Mouse (Mus musculus): ENCODE measurements around the gene Cdca7. TPM values are rescaled to one million over a fixed set of nuclear protein-coding genes. Genes with fewer than 3 reads are reported as not detected.
A peak's percentile ranks its signal among the peaks of the same experiment; 100 is the strongest.

The Cdca7 gene
- polyA plus RNA-seq (2015; fragmentation: Nextera tagmentation; extraction: Ambion mirVana) = 73.6 and 88.7 TPM in 2 replicates

DNA sequence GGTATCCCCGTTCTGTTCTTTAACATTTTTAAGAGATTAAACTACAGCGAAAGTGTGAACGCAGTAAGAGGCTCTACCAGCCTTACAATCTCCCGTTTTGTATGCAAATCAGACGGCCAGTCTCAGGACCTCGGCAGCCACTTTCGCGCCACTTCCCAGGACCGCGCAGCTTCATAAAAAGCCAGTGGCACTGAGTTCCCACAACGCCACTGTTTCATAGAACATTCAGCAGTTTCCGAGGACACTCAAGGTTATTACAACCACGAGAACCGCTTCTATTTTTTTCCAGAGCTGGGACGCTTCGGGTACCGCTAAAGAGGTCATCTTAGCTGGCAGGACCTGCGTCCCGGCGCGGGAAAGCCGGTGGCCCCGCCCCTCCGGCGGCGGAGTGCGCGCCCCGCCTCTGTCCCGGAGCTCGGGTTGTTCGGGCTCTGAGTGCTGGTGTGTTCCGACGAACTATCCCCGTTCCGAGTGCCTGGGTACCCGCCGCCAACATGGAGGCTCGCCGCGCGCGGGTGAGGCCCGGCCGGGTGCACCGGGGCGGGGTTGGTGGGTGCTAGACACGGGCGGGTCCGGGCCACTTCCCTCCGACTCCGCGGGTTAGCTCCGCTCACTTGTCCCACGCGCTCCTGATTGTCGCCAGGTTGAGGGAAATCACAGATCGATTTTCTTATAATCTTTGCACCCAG, at the start of gene Cdca7:
Gene Cdca7, plus strand, starts transcription at position 363 of the 689 bp plus-strand sequence.
- Histone ChIP-seq H3K27ac (peak within 1 kb of the TSS; percentile 82), H3K36me3 (ENCODE audit: insufficient read depth, low read length) (0 out of 2 replicates have a peak, but pooled peaks cover 4% of the 10 kb centered on the region), H3K4me3 (replicated peaks; ENCODE audit: low read depth, low read length) (peak within 1 kb of the TSS; percentile 83), H3K4me2 (ENCODE audit: low read length) (peak within 1 kb of the TSS; percentile 91), H3K9me3 (replicated peaks; ENCODE audit: low read length) (no peaks in the 10 kb centered on the region), H3K27me3 (ENCODE audit: insufficient read depth, low read length) (no peaks in the 10 kb centered on the region), H3K9ac (ENCODE audit: low read depth, low read length) (peak within 1 kb of the TSS; percentile 79), H3K4me1 (replicated peaks; ENCODE audit: insufficient read depth, low read length) (peaks cover 13% of the 10 kb centered on the region; the same call in 1 of the 2 replicates)
- DNase-seq (ENCODE audit: low spot score) (peak; percentile 88), ATAC-seq (replicated peaks; ENCODE audit: low FRiP score, low read depth) (peak; percentile 80)
- no peak for TF ChIP-seq CTCF (IDR thresholded peaks at IDR 0.05; ENCODE audit: low read depth)
- under 1% methylated on average over 48 of the region's 58 CpGs for WGBS

DNA sequence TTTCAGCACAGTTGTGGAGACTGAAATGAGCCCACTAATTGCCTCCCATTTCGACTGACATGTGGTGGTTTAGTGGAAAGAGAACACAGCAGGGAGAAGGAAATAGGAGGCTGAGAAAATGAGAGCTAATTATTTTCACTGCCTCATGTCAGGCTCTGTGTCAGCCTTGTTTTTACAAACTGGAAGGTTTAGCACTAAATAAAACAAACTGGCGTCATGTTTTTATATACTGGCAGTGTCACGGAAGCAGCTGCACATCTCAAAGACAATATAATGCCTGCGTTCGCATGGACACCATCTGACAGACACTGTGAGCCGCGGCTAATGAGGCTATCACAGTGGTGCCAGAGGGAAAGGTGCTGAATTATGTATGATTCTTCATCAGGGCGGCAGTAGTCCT, 49.2 kb upstream of the Cdca7 start:
- Histone ChIP-seq H3K9me3 (replicated peaks; ENCODE audit: low read length) (no peaks in the 10 kb centered on the region), H3K9ac (ENCODE audit: low read depth, low read length) (no peak overlapping the region), H3K27me3 (ENCODE audit: insufficient read depth, low read length) (no peaks in the 10 kb centered on the region), H3K36me3 (ENCODE audit: insufficient read depth, low read length) (no peaks in the 10 kb centered on the region), H3K27ac (no peak overlapping the region), H3K4me3 (replicated peaks; ENCODE audit: low read depth, low read length) (no peak overlapping the region), H3K4me1 (replicated peaks; ENCODE audit: insufficient read depth, low read length) (no peaks in the 10 kb centered on the region), H3K4me2 (ENCODE audit: low read length) (no peak overlapping the region)
- ATAC-seq (replicated peaks; ENCODE audit: low FRiP score, low read depth) (no peak), DNase-seq (ENCODE audit: low spot score) (peak; percentile 20)
- 29% methylated on average over 8 of the region's 8 CpGs for WGBS
- no peak for TF ChIP-seq CTCF (IDR thresholded peaks at IDR 0.05; ENCODE audit: low read depth)

DNA sequence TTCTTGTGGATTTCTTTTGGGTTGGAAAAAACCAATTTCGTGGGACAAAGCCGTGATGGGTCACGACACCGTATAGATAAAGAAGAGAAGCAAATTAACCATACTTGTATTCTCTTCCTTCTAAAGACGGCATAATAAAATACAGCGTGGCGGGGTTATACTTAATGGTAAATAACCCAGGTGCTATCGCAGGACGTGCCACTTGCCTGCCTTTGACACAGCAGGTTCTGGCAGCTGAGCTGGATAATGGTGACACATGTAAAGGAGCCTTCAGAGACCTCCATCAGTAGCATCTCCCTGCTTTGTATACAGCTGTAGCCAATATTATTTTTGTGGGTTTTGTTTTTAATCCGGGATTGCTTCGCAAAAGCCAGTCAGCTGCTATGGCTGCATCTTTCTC, 48.7 kb upstream of the Cdca7 start:
- TF ChIP-seq CTCF (IDR thresholded peaks at IDR 0.05; ENCODE audit: low read depth) = no peak
- Histone ChIP-seq H3K9ac (ENCODE audit: low read depth, low read length) (no peak overlapping the region), H3K4me2 (ENCODE audit: low read length) (no peak overlapping the region), H3K9me3 (replicated peaks; ENCODE audit: low read length) (no peaks in the 10 kb centered on the region), H3K36me3 (ENCODE audit: insufficient read depth, low read length) (no peaks in the 10 kb centered on the region), H3K4me1 (replicated peaks; ENCODE audit: insufficient read depth, low read length) (no peaks in the 10 kb centered on the region), H3K27me3 (ENCODE audit: insufficient read depth, low read length) (no peaks in the 10 kb centered on the region), H3K27ac (no peak overlapping the region), H3K4me3 (replicated peaks; ENCODE audit: low read depth, low read length) (no peak overlapping the region)
- ATAC-seq (replicated peaks; ENCODE audit: low FRiP score, low read depth) (no peak), DNase-seq (ENCODE audit: low spot score) (no peak)
- 77% methylated on average over 11 of the region's 11 CpGs for WGBS

DNA sequence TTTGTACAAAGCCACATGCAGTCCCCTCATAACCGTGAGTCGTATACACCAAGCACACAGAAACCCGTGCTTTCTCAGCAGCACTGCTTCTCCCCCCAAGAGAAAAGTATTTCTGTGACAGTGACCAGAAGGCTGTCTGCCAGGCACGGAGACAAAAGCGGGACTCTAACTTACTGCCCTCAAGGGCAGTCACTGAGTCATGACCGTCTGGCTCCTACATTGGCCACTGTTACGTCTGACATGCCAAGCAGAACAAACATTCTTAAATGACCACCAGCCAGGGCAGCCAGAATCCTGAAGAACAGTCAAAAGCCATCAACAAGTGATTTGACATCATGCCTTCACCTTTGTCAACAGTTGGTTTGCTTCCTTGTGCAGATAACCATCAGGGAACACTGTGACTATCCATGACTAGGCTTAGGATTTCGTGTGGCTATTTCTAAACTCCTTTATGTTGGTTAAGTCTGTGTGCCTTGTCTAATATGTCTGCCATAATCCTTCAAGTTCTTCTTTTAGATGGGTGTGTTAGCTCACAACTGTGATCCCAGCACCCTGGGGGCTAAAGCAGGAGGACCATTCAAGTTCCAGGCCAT, 36.9 kb upstream of the Cdca7 start:
- Histone ChIP-seq H3K9ac (ENCODE audit: low read depth, low read length) (no peak overlapping the region), H3K27ac (no peak overlapping the region), H3K9me3 (replicated peaks; ENCODE audit: low read length) (no peaks in the 10 kb centered on the region), H3K4me2 (ENCODE audit: low read length) (no peak overlapping the region), H3K4me3 (replicated peaks; ENCODE audit: low read depth, low read length) (no peak overlapping the region), H3K27me3 (ENCODE audit: insufficient read depth, low read length) (no peaks in the 10 kb centered on the region), H3K36me3 (ENCODE audit: insufficient read depth, low read length) (0 out of 2 replicates have a peak, but pooled peaks cover 2% of the 10 kb centered on the region), H3K4me1 (replicated peaks; ENCODE audit: insufficient read depth, low read length) (no peaks in the 10 kb centered on the region)
- TF ChIP-seq CTCF (IDR thresholded peaks at IDR 0.05; ENCODE audit: low read depth) = no peak
- ATAC-seq (replicated peaks; ENCODE audit: low FRiP score, low read depth) = no peak
- DNase-seq (ENCODE audit: low spot score) = peak; percentile 37
- WGBS = 39% methylated on average over 8 of the region's 8 CpGs

DNA sequence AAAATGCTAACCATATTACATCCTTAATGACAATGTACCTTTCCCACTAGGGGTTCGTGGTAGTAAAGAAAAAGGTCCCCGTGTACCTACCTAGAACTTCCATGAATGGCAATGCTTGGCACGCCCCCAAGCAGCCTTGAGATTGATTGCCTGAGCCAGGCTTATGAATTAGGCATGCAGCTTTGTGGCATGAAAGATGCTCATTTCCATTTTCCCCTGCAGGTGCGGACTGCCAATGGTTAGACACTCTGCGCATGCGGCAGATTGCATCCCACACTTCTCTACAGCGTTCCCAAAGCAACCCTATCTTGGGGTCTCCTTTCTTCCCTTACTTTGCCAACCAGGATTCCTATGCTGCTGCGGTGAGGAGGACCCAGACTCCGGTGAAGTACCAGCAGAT, 34.9 kb upstream of the Cdca7 start:
- WGBS = 85% methylated on average over 9 of the region's 9 CpGs
- Histone ChIP-seq H3K27ac (no peak overlapping the region), H3K4me3 (replicated peaks; ENCODE audit: low read depth, low read length) (no peak overlapping the region), H3K9me3 (replicated peaks; ENCODE audit: low read length) (no peaks in the 10 kb centered on the region), H3K4me2 (ENCODE audit: low read length) (no peak overlapping the region), H3K27me3 (ENCODE audit: insufficient read depth, low read length) (no peaks in the 10 kb centered on the region), H3K4me1 (replicated peaks; ENCODE audit: insufficient read depth, low read length) (no peaks in the 10 kb centered on the region), H3K36me3 (ENCODE audit: insufficient read depth, low read length) (no peaks in the 10 kb centered on the region), H3K9ac (ENCODE audit: low read depth, low read length) (no peak overlapping the region)
- no peak for DNase-seq (ENCODE audit: low spot score)
- ATAC-seq (replicated peaks; ENCODE audit: low FRiP score, low read depth) = no peak
- TF ChIP-seq CTCF (IDR thresholded peaks at IDR 0.05; ENCODE audit: low read depth) = no peak

DNA sequence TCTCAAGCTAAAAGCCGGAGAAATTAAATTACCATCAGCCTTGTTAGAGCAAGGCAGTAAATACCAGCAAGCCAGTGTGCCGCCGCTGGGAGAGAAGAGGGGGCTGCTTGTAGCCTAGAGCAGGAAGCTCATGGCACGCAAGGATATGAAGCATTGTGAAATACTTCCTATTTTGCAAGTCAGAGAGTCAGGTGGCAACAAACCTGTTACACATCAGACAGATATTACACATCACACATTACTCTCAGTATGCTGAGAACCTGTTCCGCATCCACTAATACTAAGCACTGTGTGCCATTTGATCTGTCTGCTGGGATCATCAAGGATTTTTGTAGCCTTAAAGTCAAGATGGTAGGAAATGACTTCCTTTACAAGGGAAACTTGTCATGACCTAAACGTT, 33.1 kb upstream of the Cdca7 start:
- Histone ChIP-seq H3K4me3 (replicated peaks; ENCODE audit: low read depth, low read length) (no peak overlapping the region), H3K27me3 (ENCODE audit: insufficient read depth, low read length) (no peaks in the 10 kb centered on the region), H3K9ac (ENCODE audit: low read depth, low read length) (no peak overlapping the region), H3K4me1 (replicated peaks; ENCODE audit: insufficient read depth, low read length) (no peaks in the 10 kb centered on the region), H3K27ac (no peak overlapping the region), H3K9me3 (replicated peaks; ENCODE audit: low read length) (no peaks in the 10 kb centered on the region), H3K4me2 (ENCODE audit: low read length) (no peak overlapping the region), H3K36me3 (ENCODE audit: insufficient read depth, low read length) (no peaks in the 10 kb centered on the region)
- 76% methylated on average over 6 of the region's 6 CpGs for WGBS
- ATAC-seq (replicated peaks; ENCODE audit: low FRiP score, low read depth) (no peak), DNase-seq (ENCODE audit: low spot score) (no peak)
- no peak for TF ChIP-seq CTCF (IDR thresholded peaks at IDR 0.05; ENCODE audit: low read depth)
